Mouse (Mus musculus) embryonic facial prominence, embryonic 15.5 days (tissue): ENCODE results near the gene Slc3a1. TPM values are rescaled to one million over a fixed set of nuclear protein-coding genes. Genes with fewer than 3 reads are reported as not detected.

Experiments used
- ATAC-seq: fragments of 200-750 bp; cut with Nextera tagmentation; 2 replicates; pipeline ENCODE4 v1.8.0; 2017; ENCODE audit warnings: low read depth, moderate TSS enrichment; ENCODE audit not compliant: insufficient number of reproducible peaks, low FRiP score, low TSS enrichment
- H3K27ac ChIP-seq: fragments of 300-500 bp; sonication (generic); replicated peaks from 2 replicates; pipeline ENCODE4 v1.5.1; 2015; ENCODE audit warnings: mild to moderate bottlenecking, inconsistent platforms
- H3K27me3 ChIP-seq: fragments of 300-500 bp; sonication (generic); 2 replicates; pipeline ENCODE4 v1.6.1; 2015; ENCODE audit warnings: inconsistent platforms
- H3K36me3 ChIP-seq: fragments of 300-500 bp; sonication (generic); 2 replicates; pipeline ENCODE4 v1.6.1; 2015; ENCODE audit warnings: mild to moderate bottlenecking, inconsistent platforms
- H3K4me1 ChIP-seq: fragments of 300-500 bp; sonication (generic); 2 replicates; pipeline ENCODE4 v1.6.1; 2015; ENCODE audit warnings: inconsistent platforms
- H3K4me2 ChIP-seq: fragments of 300-500 bp; sonication (generic); replicated peaks from 2 replicates; pipeline ENCODE4 v1.6.1; 2015; ENCODE audit warnings: mild to moderate bottlenecking, inconsistent platforms
- H3K4me3 ChIP-seq: fragments of 300-500 bp; sonication (generic); replicated peaks from 2 replicates; pipeline ENCODE4 v1.5.1; 2015; ENCODE audit warnings: mild to moderate bottlenecking, inconsistent platforms
- H3K9ac ChIP-seq: fragments of 300-500 bp; sonication (generic); 2 replicates; pipeline ENCODE4 v1.6.1; 2015; ENCODE audit warnings: inconsistent platforms
- H3K9me3 ChIP-seq: fragments of 300-500 bp; sonication (generic); replicated peaks from 2 replicates; pipeline ENCODE4 v1.6.1; 2016; ENCODE audit warnings: inconsistent platforms
- WGBS: fragments of 180-500 bp; shearing (Covaris S2); methylation state at CpG from one replicate; pipeline ENCODE4 v1.1.7; 2015; 5-methylcytosine and 5-hydroxymethylcytosine counted together
- polyA plus RNA-seq: library from polyadenylated mRNA; unstranded; fragments of >200 nt; fragmentation: Nextera tagmentation; extraction: Ambion mirVana; gene quantifications from 2 replicates; pipeline ENCODE4 v1.2.1, GENCODE M21; 2015

The Slc3a1 gene
- polyA plus RNA-seq, 1 experiment from 2014 or later = 0.21 TPM

DNA sequence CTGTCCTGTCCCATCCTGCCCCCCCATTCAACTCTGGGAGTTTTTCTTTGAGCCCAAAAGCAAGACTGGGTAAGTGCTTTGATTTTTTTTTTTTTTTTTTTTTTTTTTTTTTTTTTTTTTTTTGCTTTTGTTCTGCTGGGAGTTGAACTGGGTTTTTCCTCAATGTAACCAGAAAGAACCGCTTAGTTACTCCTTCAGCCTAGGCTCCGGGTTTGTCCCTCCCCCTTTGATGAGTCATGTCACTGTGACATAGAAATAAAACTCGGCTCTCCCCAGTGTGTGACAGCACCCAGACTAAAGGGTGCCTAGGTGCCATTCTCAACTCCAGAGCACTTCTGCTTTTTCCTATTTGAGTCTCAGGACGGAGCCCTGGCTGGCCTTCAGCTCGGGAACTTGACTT is 9.4 kb upstream of the Slc3a1 start:
- Histone ChIP-seq H3K4me3 (no peak overlapping the region), H3K36me3 (no peaks in the 10 kb centered on the region), H3K27ac (no peak overlapping the region), H3K9ac (no peak overlapping the region), H3K27me3 (no peaks in the 10 kb centered on the region), H3K9me3 (no peaks in the 10 kb centered on the region), H3K4me2 (no peak overlapping the region), H3K4me1 (peaks cover 4% of the 10 kb centered on the region; the same call in 1 of the 2 replicates)
- no peak for ATAC-seq
- WGBS = 69% methylated on average over 5 of the region's 5 CpGs

- H3K9ac ChIP-seq = no peak overlapping the region
- WGBS = 82% methylated on average over 3 of the region's 3 CpGs
- H3K4me2 ChIP-seq = no peak overlapping the region
- peaks cover 4% of the 10 kb centered on the region; the same call in 1 of the 2 replicates for H3K4me1 ChIP-seq
- no peak overlapping the region for H3K4me3 ChIP-seq
- no peaks in the 10 kb centered on the region for H3K27me3 ChIP-seq
- no peak overlapping the region for H3K27ac ChIP-seq
- ATAC-seq = no peak
- H3K36me3 ChIP-seq = no peaks in the 10 kb centered on the region
- H3K9me3 ChIP-seq = no peaks in the 10 kb centered on the region
Measured at GRCm38 (mm10) chr17:85020343-85020742, 7.8 kb upstream of the Slc3a1 start.

DNA sequence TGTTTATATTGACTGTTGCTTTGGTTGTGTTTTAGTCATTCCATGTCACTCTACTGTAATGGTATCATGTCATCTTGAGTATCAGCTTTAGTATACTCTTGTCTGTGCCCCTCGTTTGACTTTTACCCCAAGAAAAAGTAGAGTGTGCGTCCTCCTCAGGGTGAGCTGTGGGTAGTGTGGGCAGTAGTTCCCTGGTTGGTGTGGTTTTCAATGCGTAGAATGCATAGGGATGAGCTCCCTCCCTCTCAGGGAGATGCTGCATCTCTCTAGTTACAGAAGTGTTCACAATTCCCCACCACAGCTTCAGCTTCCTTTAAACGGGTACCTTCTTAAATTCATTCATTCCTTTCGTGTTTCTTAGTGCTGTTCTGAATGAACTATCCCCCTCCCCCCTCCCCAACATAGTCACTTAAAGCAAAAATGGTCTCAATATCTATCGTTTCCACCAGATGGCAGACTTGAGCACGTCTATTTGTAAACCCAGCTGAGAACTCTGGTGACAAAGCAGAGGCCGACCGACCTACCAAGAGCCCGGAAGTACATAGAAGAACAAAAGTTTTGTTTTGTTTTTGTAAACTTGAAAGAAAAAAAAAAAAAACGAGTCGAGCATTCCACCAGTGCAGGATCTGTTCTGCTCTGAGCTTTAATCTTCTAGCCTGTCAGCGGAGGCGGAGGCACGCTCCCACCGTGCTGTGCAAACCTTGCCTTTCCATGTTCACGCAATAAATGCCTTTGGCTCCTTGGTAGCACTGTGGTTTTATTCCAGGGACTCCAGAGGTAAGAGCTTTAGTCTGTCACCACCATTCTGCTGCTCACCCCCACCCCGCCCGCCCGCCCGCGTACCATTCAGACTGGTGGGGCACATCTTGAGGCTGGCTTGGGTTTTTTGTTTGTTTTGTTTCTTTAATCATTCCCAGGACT is 4.7 kb upstream of the Slc3a1 start:
- Histone ChIP-seq H3K9me3 (no peaks in the 10 kb centered on the region), H3K27ac (no peak overlapping the region), H3K9ac (no peak overlapping the region), H3K4me3 (no peak overlapping the region), H3K36me3 (no peaks in the 10 kb centered on the region), H3K4me2 (peak overlapping the region; percentile 24; the same call in 1 of the 2 replicates), H3K4me1 (peaks cover 4% of the 10 kb centered on the region; the same call in 1 of the 2 replicates), H3K27me3 (no peaks in the 10 kb centered on the region)
- 54% methylated on average over 22 of the region's 22 CpGs for WGBS
- ATAC-seq = 0 out of 2 replicates have a peak, but pooled peaks have one; percentile 19

DNA sequence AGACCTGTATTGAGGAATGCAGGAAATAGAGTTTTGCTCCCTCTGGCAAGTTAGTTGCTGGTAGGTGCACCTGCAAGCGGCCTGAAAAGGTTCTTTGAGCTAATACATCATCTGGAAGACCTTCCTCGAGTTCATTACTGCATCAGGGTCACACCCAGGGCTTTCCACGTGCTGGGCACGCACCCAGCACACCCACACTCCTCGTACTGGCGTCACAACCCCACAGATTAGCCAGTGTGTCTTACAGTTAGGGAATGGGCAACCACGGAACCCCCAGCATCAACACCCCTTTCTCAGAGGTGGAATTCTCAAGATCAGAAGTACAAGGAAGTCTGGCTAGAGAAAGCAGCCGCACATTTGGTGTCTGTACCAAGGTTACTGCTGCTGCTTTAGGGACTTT is 3.9 kb upstream of the Slc3a1 start:
- Histone ChIP-seq H3K27me3 (no peaks in the 10 kb centered on the region), H3K4me1 (peaks cover 4% of the 10 kb centered on the region; the same call in 1 of the 2 replicates), H3K9ac (no peak overlapping the region), H3K27ac (no peak overlapping the region), H3K4me3 (no peak overlapping the region), H3K4me2 (0 out of 2 replicates have a peak overlapping the region, but pooled peaks have one; percentile 24), H3K36me3 (no peaks in the 10 kb centered on the region), H3K9me3 (no peaks in the 10 kb centered on the region)
- ATAC-seq = no peak
- WGBS = 82% methylated on average over 8 of the region's 8 CpGs

DNA sequence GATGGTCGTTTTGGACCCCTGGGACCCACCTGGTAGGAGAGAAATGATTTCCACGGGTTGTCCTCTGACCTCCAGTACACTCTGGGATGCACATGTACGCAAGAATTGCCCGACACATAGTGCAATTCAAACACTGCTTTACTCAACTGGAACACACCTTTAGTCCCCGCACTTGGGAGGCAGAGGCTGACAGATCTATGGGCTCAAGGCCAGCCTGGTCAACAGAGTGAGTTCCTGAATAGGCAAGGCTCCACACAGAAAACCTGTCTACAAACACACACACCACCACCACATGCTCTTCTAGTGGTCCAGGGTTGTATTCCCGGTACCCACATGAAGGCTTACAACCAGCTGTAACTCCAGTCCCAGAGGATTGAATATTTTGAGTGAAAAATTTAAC is 3.0 kb upstream of the Slc3a1 start:
- no peak for ATAC-seq
- Histone ChIP-seq H3K9me3 (no peaks in the 10 kb centered on the region), H3K4me3 (no peak overlapping the region), H3K27me3 (no peaks in the 10 kb centered on the region), H3K4me2 (no peak overlapping the region), H3K27ac (no peak overlapping the region), H3K4me1 (peaks cover 4% of the 10 kb centered on the region; the same call in 1 of the 2 replicates), H3K9ac (no peak overlapping the region), H3K36me3 (no peaks in the 10 kb centered on the region)
- WGBS = 92% methylated on average over 6 of the region's 6 CpGs

DNA sequence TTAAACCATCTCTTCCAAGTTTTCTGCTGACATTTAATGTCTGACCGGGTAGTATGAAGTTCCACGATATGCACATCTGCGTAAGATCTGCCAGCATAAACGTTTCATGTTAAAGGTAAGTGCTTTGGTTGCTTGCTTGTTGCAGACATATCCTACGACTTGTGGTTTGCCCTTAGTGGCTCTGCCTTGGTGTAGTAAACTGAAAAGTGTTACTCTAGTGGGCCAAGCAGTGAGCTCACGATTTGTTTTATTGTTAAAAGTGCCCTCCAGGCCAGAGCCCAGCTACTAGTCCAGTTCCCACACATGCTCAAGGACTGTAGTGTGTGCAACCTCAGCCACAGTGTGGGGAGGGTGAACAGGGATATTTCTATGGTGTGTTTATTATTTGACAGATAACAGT is 1.7 kb upstream of the Slc3a1 start:
- WGBS = 86% methylated on average over 6 of the region's 6 CpGs
- H3K27ac ChIP-seq = no peak overlapping the region
- H3K9me3 ChIP-seq = no peaks in the 10 kb centered on the region

DNA sequence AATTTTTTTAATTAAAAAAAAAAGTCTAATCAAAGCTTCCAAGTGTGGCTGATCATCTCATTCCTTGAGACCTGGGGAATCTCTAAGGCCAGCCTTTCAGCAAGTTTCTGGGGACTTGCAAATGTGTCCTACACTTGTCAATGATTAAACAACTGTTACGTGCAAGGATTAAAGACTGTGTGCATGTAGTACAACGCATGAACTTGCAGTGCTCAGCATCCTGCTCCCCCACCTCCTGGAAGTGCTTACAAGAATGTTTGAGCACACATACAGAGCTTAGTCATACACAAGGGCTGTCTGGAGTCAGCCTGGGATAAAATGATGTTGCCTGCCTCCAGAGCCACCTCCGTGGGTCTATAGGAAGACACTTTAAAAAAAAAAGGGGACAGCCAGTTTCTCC is 929 bp upstream of the Slc3a1 start:
- Histone ChIP-seq H3K9me3 (no peaks in the 10 kb centered on the region), H3K4me1 (peaks cover 4% of the 10 kb centered on the region; the same call in 1 of the 2 replicates), H3K9ac (no peak overlapping the region), H3K4me3 (no peak overlapping the region), H3K4me2 (no peak overlapping the region), H3K36me3 (no peaks in the 10 kb centered on the region), H3K27ac (no peak overlapping the region), H3K27me3 (no peaks in the 10 kb centered on the region)
- ATAC-seq = no peak
- 78% methylated on average over 3 of the region's 3 CpGs for WGBS

More for the DNA sequence above, 1.7 kb upstream of the Slc3a1 start:
- H3K9ac ChIP-seq = no peak overlapping the region
- no peaks in the 10 kb centered on the region for H3K27me3 ChIP-seq
- H3K36me3 ChIP-seq = no peaks in the 10 kb centered on the region
- no peak overlapping the region for H3K4me2 ChIP-seq
- no peak for ATAC-seq
- no peak overlapping the region for H3K4me3 ChIP-seq
- peaks cover 4% of the 10 kb centered on the region; the same call in 1 of the 2 replicates for H3K4me1 ChIP-seq

GRCm38 (mm10) chr17:85028797-85029196 is 621 bp downstream of the Slc3a1 start:
- 93% methylated on average over 10 of the region's 10 CpGs for WGBS
- Histone ChIP-seq H3K4me3 (no peak overlapping the region), H3K4me2 (no peak overlapping the region), H3K9ac (no peak overlapping the region), H3K36me3 (no peaks in the 10 kb centered on the region), H3K27ac (no peak overlapping the region), H3K27me3 (no peaks in the 10 kb centered on the region), H3K9me3 (no peaks in the 10 kb centered on the region), H3K4me1 (no peaks in the 10 kb centered on the region)
- ATAC-seq = no peak

DNA sequence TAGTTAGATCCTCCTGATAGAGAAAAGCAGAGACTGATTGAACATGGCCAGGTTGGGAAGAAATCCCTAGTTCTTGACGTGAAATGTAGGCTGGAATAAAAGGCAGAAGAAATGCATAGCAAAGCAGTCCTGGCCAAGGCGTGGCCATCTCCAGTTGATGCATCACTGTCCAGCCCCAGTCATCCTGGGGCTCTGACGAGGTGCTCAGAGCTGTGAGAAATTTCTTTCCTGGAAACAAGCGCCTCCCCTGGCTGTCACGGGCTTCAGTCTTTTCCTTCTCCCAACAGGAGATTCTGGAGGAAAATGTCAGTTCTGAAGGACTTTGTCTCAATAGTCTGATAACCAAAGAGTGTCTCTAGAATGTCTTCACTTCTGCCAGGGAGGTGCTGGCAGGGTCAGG is 2.5 kb downstream of the Slc3a1 start:
- Histone ChIP-seq H3K9ac (no peak overlapping the region), H3K36me3 (no peaks in the 10 kb centered on the region), H3K4me1 (no peaks in the 10 kb centered on the region), H3K27me3 (no peaks in the 10 kb centered on the region), H3K27ac (no peak overlapping the region), H3K9me3 (no peaks in the 10 kb centered on the region), H3K4me3 (no peak overlapping the region), H3K4me2 (no peak overlapping the region)
- no peak for ATAC-seq
- 72% methylated on average over 5 of the region's 5 CpGs for WGBS

DNA sequence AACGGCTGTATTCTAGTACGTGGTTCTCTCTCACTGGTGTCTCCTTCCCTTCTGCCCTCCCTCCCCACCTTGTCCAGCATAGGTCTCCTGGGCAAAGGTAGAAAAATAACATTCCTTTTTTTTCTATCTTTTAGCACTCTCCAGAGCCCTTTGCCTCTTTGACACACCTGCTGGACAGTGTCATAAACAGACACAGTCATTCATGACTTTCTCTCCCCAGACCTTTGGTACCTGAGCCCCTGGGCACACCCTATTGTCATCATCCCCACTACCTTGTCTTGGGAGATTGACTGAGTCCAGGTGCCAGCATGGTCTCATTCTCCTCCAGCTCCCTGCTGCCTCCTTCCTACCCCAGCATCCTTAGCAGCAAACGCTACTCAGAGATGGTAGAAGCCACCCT is 4.9 kb downstream of the Slc3a1 start:
- no peaks in the 10 kb centered on the region for H3K27me3 ChIP-seq
- no peaks in the 10 kb centered on the region for H3K9me3 ChIP-seq
- no peaks in the 10 kb centered on the region for H3K36me3 ChIP-seq
- no peak overlapping the region for H3K9ac ChIP-seq
- no peak overlapping the region for H3K27ac ChIP-seq
- no peak overlapping the region for H3K4me2 ChIP-seq
- no peak overlapping the region for H3K4me3 ChIP-seq
- no peaks in the 10 kb centered on the region for H3K4me1 ChIP-seq
- 78% methylated on average over 3 of the region's 3 CpGs for WGBS
- no peak for ATAC-seq

GRCm38 (mm10) chr17:85034068-85034467 is 5.9 kb downstream of the Slc3a1 start:
- ATAC-seq = no peak
- 64% methylated on average over 11 of the region's 11 CpGs for WGBS
- Histone ChIP-seq H3K27ac (no peak overlapping the region), H3K9me3 (no peaks in the 10 kb centered on the region), H3K4me1 (no peaks in the 10 kb centered on the region), H3K9ac (no peak overlapping the region), H3K27me3 (no peaks in the 10 kb centered on the region), H3K4me3 (no peak overlapping the region), H3K36me3 (no peaks in the 10 kb centered on the region), H3K4me2 (no peak overlapping the region)
